In genomic region chr7:16493361-16493760, GRCm38 (mm10) we compare ENCODE assay signal across 8 mouse cellular contexts. TPM values are rescaled to one million over a fixed set of nuclear protein-coding genes. Genes with fewer than 3 reads are reported as not detected.
DNase-seq lines count a peak whose midpoint lies in the region; ATAC-seq and TF ChIP-seq lines count a peak whose summit lies in the region.

No protein-coding gene starts in this region.

- TF ChIP-seq POLR2A in olfactory bulb, adult 2 months (IDR thresholded peaks at IDR 0.05; ENCODE audit: insufficient read depth, low read depth, low read length), result no peak

- CTCF ChIA-PET in Patski (lab: Charles Lee), result interaction anchor here (0.6 to 3.5 kb wide), 22 partner anchors 9 to 221 kb away, joined by 3 to 20 read pairs (median 4); no protein-coding TSS in a partner anchor

- no peak for ATAC-seq in kidney, embryonic 16.5 days (ENCODE audit: low FRiP score, low TSS enrichment)
- no peak for ATAC-seq in Patski

- no peak overlapping the region for H3K4me3 ChIP-seq in kidney, embryonic 16.5 days (ENCODE audit: low read length)
- no peak overlapping the region for H3K4me3 ChIP-seq in olfactory bulb, adult 2 months (ENCODE audit: insufficient read depth, low read depth, low read length)

- in situ Hi-C loops in Patski (cut with MboI; ENCODE audit: low pct_unique_long_range_greater_than_20kb), result no loop called here

- no peak overlapping the region for H3K27ac ChIP-seq in kidney, embryonic 16.5 days (ENCODE audit: low read length)
- H3K27ac ChIP-seq in olfactory bulb, adult 2 months (ENCODE audit: insufficient read depth, low read depth, low read length), result no peak overlapping the region

- POLR2A ChIA-PET in Patski (lab: Charles Lee), result interaction anchor here (1.4 kb wide), 1 partner anchor 125 kb away, joined by 3 read pairs; no protein-coding TSS in a partner anchor

- no peaks in the 10 kb centered on the region for H3K27me3 ChIP-seq in kidney, embryonic 16.5 days (ENCODE audit: insufficient read depth, low read length)
- H3K27me3 ChIP-seq in Patski, result no peaks in the 10 kb centered on the region

- H3K4me1 ChIP-seq in kidney, embryonic 16.5 days (ENCODE audit: insufficient read depth, low read length), result no peaks in the 10 kb centered on the region
- no peaks in the 10 kb centered on the region for H3K4me1 ChIP-seq in olfactory bulb, adult 2 months (ENCODE audit: control insufficient read depth, insufficient read depth, low read length)

- H3K9me3 ChIP-seq in kidney, embryonic 16.5 days (ENCODE audit: low read length), result no peaks in the 10 kb centered on the region

- no peak overlapping the region for H3K4me2 ChIP-seq in kidney, embryonic 16.5 days (replicated peaks; ENCODE audit: low read depth, low read length)

- peak; percentile 50 for DNase-seq in kidney, adult 18-20 months
- peak; percentile 37 for DNase-seq in CD4-positive helper T cell, adult 2 months (ENCODE audit: low read depth, low spot score)
- no peak for DNase-seq in Patski (ENCODE audit: low read depth, low spot score)
- peak; percentile 38 for DNase-seq in embryo, embryonic 9.5 days (ENCODE audit: extremely low spot score)
- peak; percentile 75 for DNase-seq in kidney, postnatal 10 days
- no peak for DNase-seq in Muller cell, postnatal 12 days (ENCODE audit: inconsistent ontology term)

- WGBS in kidney, embryonic 16.5 days, result 28% methylated on average over 2 of the region's 2 CpGs
- WGBS in olfactory bulb, adult 2 months, result 45% methylated on average over 2 of the region's 2 CpGs

- TF ChIP-seq CTCF in Patski (IDR thresholded peaks at IDR 0.05), result peak; percentile 77
- 0 out of 2 replicates have a peak, but pooled peaks have one; percentile 18 for TF ChIP-seq CTCF in olfactory bulb, adult 2 months (IDR thresholded peaks at IDR 0.05; ENCODE audit: insufficient read depth, low read depth, low read length)

- peaks cover 22% of the 10 kb centered on the region for H3K36me3 ChIP-seq in kidney, embryonic 16.5 days (ENCODE audit: insufficient read depth, low read length)

- no peak overlapping the region for H3K9ac ChIP-seq in kidney, embryonic 16.5 days (replicated peaks; ENCODE audit: low read length)

RNA-seq across cellular contexts. Expression of gene Npas1, which starts 15.8 kb away (rescaled TPM):
- polyA plus RNA-seq in kidney, embryonic 16.5 days (2015; fragmentation: Nextera tagmentation; extraction: Ambion mirVana), result 0.41 and 0.42 TPM in 2 replicates
- polyA plus RNA-seq in Patski (2021), result 0.67 TPM
- polyA plus RNA-seq in olfactory bulb, adult 2 months (2012; ENCODE audit: insufficient read depth, insufficient read length, low replicate concordance, missing spikeins), result not detected in 2 replicates

RNA-seq across cellular contexts. Expression of gene Tmem160, which starts 40.8 kb away (rescaled TPM):
- 50.7 and 54.6 TPM in 2 replicates for polyA plus RNA-seq in kidney, embryonic 16.5 days (2015; fragmentation: Nextera tagmentation; extraction: Ambion mirVana)
- polyA plus RNA-seq in Patski (2021), result 86.0 TPM
- not detected in 2 replicates for polyA plus RNA-seq in olfactory bulb, adult 2 months (2012; ENCODE audit: insufficient read depth, insufficient read length, low replicate concordance, missing spikeins)

Comparison
In these comparisons a context has a peak if more than half of its experiments do, and no peak if none do; other contexts are left out.
1. DNase-seq: peak in kidney, adult 18-20 months (single experiment), CD4-positive helper T cell, adult 2 months (single experiment), embryo, embryonic 9.5 days (single experiment) and kidney, postnatal 10 days (single experiment); none in Patski (single experiment) and Muller cell, postnatal 12 days (single experiment).
2. RNA of gene Tmem160, which starts 40.8 kb away (polyA plus RNA-seq): 86.0 TPM in Patski (single experiment) and 50.7 to 54.6 TPM in kidney, embryonic 16.5 days; not detected in olfactory bulb, adult 2 months; every median in the first group is over 10 times any median in the second.